ENCODE assay signal across 14 mouse cellular contexts in the genomic region with DNA sequence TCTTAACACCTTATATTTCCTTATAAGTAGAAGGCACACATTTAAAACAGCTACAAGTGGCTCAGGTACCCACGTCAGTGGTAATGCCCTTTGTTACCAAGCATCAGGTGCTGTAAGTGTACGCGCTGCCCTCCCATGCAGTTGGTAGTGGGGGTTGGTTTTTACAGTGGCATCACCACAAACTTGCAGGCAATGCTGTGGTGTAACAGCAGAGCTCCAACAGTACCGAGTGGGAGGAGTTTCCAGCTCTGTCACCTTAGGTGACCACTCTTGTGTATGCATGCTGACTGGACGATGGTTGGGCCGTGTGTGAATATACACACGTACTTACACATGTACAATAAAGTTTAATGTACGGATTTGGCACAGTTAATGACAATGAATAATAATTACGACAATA.
"Had no signal": no experiment of that assay in that cellular context is flagged by ENCODE, and none has a peak within 500 bp of the region (broad histone marks: within the 10 kb centered on the region; RNA-seq: fewer than 3 reads in every experiment).

No protein-coding gene starts in this region.

- H3K4me1 ChIP-seq: neural tube, embryonic 12.5 days; stomach, embryonic 15.5 days had no signal

- DNase-seq: lung, adult 18-20 months; lung, embryonic 14.5 days; lung, postnatal 10 days; lung, postnatal 4 days; right cerebral cortex, postnatal 14 days; thymus, adult 2 months; thymus, postnatal 25 days; thymus, postnatal 4 days had no signal

- H3K4me3 ChIP-seq: midbrain, embryonic 13.5 days; midbrain, embryonic 15.5 days; neural tube, embryonic 12.5 days; stomach, embryonic 15.5 days had no signal

- H3K27ac ChIP-seq: midbrain, embryonic 13.5 days; midbrain, embryonic 15.5 days; neural tube, embryonic 12.5 days; stomach, embryonic 15.5 days; stomach, postnatal 0 days had no signal

- H3K27me3 ChIP-seq: midbrain, embryonic 13.5 days; midbrain, embryonic 15.5 days; neural tube, embryonic 12.5 days; stomach, embryonic 15.5 days had no signal

- H3K9ac ChIP-seq: lung, embryonic 14.5 days; midbrain, embryonic 13.5 days; midbrain, embryonic 15.5 days; neural tube, embryonic 12.5 days; stomach, embryonic 15.5 days had no signal

- H3K4me2 ChIP-seq: lung, embryonic 14.5 days; midbrain, embryonic 11.5 days; midbrain, embryonic 13.5 days; midbrain, embryonic 15.5 days; neural tube, embryonic 12.5 days; stomach, embryonic 15.5 days had no signal

- ATAC-seq: midbrain, embryonic 13.5 days; midbrain, embryonic 15.5 days had no signal

- H3K9me3 ChIP-seq: midbrain, embryonic 13.5 days; midbrain, embryonic 15.5 days; neural tube, embryonic 12.5 days; stomach, embryonic 15.5 days had no signal

- H3K36me3 ChIP-seq: midbrain, embryonic 15.5 days; stomach, embryonic 15.5 days had no signal
